Comparison of ENCODE assay signal across 9 mouse cellular contexts in genomic region chr15:5446040-5446755, GRCm38 (mm10).
DNase-seq lines count a peak whose midpoint lies in the region; ATAC-seq lines count a peak whose summit lies in the region.
"Had no signal": no experiment of that assay in that cellular context is flagged by ENCODE, and none has a peak within 500 bp of the region (broad histone marks: within the 10 kb centered on the region; RNA-seq: fewer than 3 reads in every experiment).

No protein-coding gene starts in this region.

- no peak overlapping the region for H3K27ac ChIP-seq in liver, embryonic 15.5 days (replicated peaks)
- H3K27ac ChIP-seq in liver, embryonic 11.5 days (ENCODE audit: low read depth, low read length) = no peak overlapping the region
- H3K27ac ChIP-seq: hindbrain, embryonic 15.5 days; midbrain, embryonic 12.5 days had no signal

- DNase-seq in liver, embryonic 11.5 days (ENCODE audit: low spot score) = no peak
- peak; percentile 54 for DNase-seq in B cell, adult 2 months
- DNase-seq in MEL-GATA-1-ER (ENCODE audit: extremely low read depth, low read depth) = peak; percentile 6
- DNase-seq in cerebellum, adult 18-20 months = no peak
- no peak for DNase-seq in layer of hippocampus, postnatal 36 days

- H3K36me3 ChIP-seq in liver, embryonic 15.5 days (replicated peaks) = no peaks in the 10 kb centered on the region
- H3K36me3 ChIP-seq in liver, embryonic 11.5 days (ENCODE audit: control insufficient read depth, insufficient read depth, low read length) = no peaks in the 10 kb centered on the region
- H3K36me3 ChIP-seq: hindbrain, embryonic 15.5 days; midbrain, embryonic 12.5 days had no signal

- H3K9me3 ChIP-seq in liver, embryonic 15.5 days (replicated peaks) = no peaks in the 10 kb centered on the region
- H3K9me3 ChIP-seq in liver, embryonic 11.5 days (ENCODE audit: control insufficient read depth, low read length) = no peaks in the 10 kb centered on the region
- H3K9me3 ChIP-seq: hindbrain, embryonic 15.5 days; midbrain, embryonic 12.5 days had no signal

- no peak for ATAC-seq in liver, embryonic 15.5 days (ENCODE audit: insufficient read depth)
- ATAC-seq in liver, embryonic 11.5 days (replicated peaks; ENCODE audit: low FRiP score) = no peak
- ATAC-seq in monocyte, adult 5-6 weeks (replicated peaks; ENCODE audit: insufficient number of reproducible peaks, low FRiP score, low TSS enrichment, poor library complexity, severe bottlenecking) = peak; percentile 96

- H3K27me3 ChIP-seq in liver, embryonic 15.5 days = no peaks in the 10 kb centered on the region
- H3K27me3 ChIP-seq in liver, embryonic 11.5 days (replicated peaks; ENCODE audit: control insufficient read depth, insufficient read depth, low read length) = no peaks in the 10 kb centered on the region
- H3K27me3 ChIP-seq: hindbrain, embryonic 15.5 days; midbrain, embryonic 12.5 days had no signal

- H3K4me3 ChIP-seq in liver, embryonic 15.5 days (replicated peaks) = no peak overlapping the region
- no peak overlapping the region for H3K4me3 ChIP-seq in liver, embryonic 11.5 days (ENCODE audit: low read depth, low read length)
- H3K4me3 ChIP-seq: hindbrain, embryonic 15.5 days; midbrain, embryonic 12.5 days had no signal

- WGBS in liver, embryonic 15.5 days (ENCODE audit: insufficient replicate concordance) = 39% methylated on average over 9 of the region's 9 CpGs
- 62% methylated on average over 9 of the region's 9 CpGs for WGBS in liver, embryonic 11.5 days

- no peak overlapping the region for H3K9ac ChIP-seq in liver, embryonic 15.5 days
- no peak overlapping the region for H3K9ac ChIP-seq in liver, embryonic 11.5 days (ENCODE audit: low read depth, low read length)
- H3K9ac ChIP-seq: hindbrain, embryonic 15.5 days; midbrain, embryonic 12.5 days had no signal

- H3K4me1 ChIP-seq in liver, embryonic 15.5 days (replicated peaks) = no peaks in the 10 kb centered on the region
- no peaks in the 10 kb centered on the region for H3K4me1 ChIP-seq in liver, embryonic 11.5 days (replicated peaks; ENCODE audit: control insufficient read depth, insufficient read depth, low read length)
- H3K4me1 ChIP-seq: hindbrain, embryonic 15.5 days; midbrain, embryonic 12.5 days had no signal

- H3K4me2 ChIP-seq in liver, embryonic 15.5 days = peak overlapping the region; percentile 14; the same call in 1 of the 2 replicates
- H3K4me2 ChIP-seq in liver, embryonic 11.5 days = no peak overlapping the region
- H3K4me2 ChIP-seq: hindbrain, embryonic 15.5 days; midbrain, embryonic 12.5 days had no signal

Comparison
In these comparisons a context has a peak if more than half of its experiments do, and no peak if none do; other contexts are left out.
1. DNase-seq: peak in B cell, adult 2 months (2 of 2) and MEL-GATA-1-ER (single experiment); none in liver, embryonic 11.5 days (single experiment), cerebellum, adult 18-20 months (0 of 2) and layer of hippocampus, postnatal 36 days (0 of 2).